Comparison of ENCODE assay signal across 10 mouse cellular contexts in the genomic region with DNA sequence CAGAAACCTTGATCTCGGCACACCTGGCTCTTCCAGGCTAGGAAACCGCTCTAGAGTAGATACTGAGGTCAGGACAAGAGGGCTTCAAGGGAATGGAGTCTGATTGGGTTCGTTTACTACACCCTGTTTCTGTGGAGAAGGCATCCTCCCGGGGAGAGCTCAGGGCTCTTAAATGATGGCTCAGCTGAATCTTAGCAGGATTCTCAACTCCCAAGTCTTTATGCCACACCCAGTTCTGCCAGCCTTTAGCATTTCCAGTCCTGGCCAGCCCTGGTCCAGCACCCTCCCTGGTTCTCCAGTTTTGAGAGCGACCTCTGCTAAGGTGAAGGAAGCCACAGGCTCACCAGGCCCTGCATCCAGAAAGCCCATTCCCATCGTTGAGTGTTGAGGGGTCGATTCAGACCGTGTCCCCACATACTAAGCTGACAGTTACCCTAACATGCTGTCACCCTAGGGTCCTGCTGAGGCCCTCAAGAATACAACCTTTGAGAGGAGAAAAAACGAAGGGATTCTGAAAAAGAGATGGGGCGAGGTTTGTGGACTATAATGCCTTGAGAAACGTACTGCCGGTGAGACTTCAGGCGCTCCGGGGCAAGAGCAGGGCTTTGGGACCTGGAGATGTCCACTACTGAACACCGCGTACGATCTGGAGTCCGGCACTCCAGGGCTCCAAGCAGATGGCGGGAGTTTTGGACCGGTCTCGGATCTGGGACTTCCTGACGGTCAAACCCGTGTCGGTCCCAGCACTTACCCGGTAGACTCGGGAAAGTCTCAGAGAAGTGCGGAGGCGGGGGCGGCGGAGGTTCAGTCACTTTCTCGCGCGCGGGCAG. TPM values are rescaled to one million over a fixed set of nuclear protein-coding genes. Genes with fewer than 3 reads are reported as not detected.
DNase-seq lines count a peak whose midpoint lies in the region; ATAC-seq and TF ChIP-seq lines count a peak whose summit lies in the region.
"Had no signal": no experiment of that assay in that cellular context is flagged by ENCODE, and none has a peak within 500 bp of the region (broad histone marks: within the 10 kb centered on the region; RNA-seq: fewer than 3 reads in every experiment).

No protein-coding gene starts in this region.

- H3K27ac ChIP-seq in heart, embryonic 14.5 days (replicated peaks in 1 of 2; ENCODE audit: control insufficient read depth in 1 of 2, insufficient read depth in 1 of 2, low read depth in 2 of 2, low read length in 2 of 2) = no peak overlapping the region
- H3K27ac ChIP-seq in embryonic facial prominence, embryonic 12.5 days = no peak overlapping the region
- no peak overlapping the region for H3K27ac ChIP-seq in hindbrain, postnatal 0 days
- H3K27ac ChIP-seq in midbrain, embryonic 15.5 days = no peak overlapping the region
- H3K27ac ChIP-seq: layer of hippocampus, adult 2 months had no signal

- no peak for DNase-seq in heart, adult 9 months (ENCODE audit: low spot score in 2 of 2)
- DNase-seq in hindbrain, postnatal 0 days (ENCODE audit: low spot score) = no peak
- no peak for DNase-seq in left cerebral cortex, adult 9 months (ENCODE audit: low spot score in 2 of 2)
- no peak for DNase-seq in thymus, postnatal 0 days (ENCODE audit: low spot score)
- DNase-seq in gastrocnemius, adult 8-10 months (ENCODE audit: low spot score in 2 of 2) = no peak

- H3K4me2 ChIP-seq in heart, embryonic 14.5 days (ENCODE audit: low read length) = peak overlapping the region; percentile 78
- H3K4me2 ChIP-seq in embryonic facial prominence, embryonic 12.5 days (replicated peaks) = peak overlapping the region; percentile 68
- peak overlapping the region; percentile 88 for H3K4me2 ChIP-seq in hindbrain, postnatal 0 days (ENCODE audit: low read depth, low read length)
- peak overlapping the region; percentile 96 for H3K4me2 ChIP-seq in midbrain, embryonic 15.5 days

- no peaks in the 10 kb centered on the region for H3K36me3 ChIP-seq in heart, embryonic 14.5 days (ENCODE audit: control insufficient read depth, insufficient read depth, low read length)
- H3K36me3 ChIP-seq in embryonic facial prominence, embryonic 12.5 days = no peaks in the 10 kb centered on the region
- no peaks in the 10 kb centered on the region for H3K36me3 ChIP-seq in hindbrain, postnatal 0 days (ENCODE audit: insufficient read depth, low read length)
- no peaks in the 10 kb centered on the region for H3K36me3 ChIP-seq in midbrain, embryonic 15.5 days (replicated peaks)

- WGBS in heart, embryonic 14.5 days = 4% methylated on average over 34 of the region's 34 CpGs
- 2% methylated on average over 34 of the region's 34 CpGs for WGBS in embryonic facial prominence, embryonic 12.5 days
- WGBS in hindbrain, postnatal 0 days = 4% methylated on average over 28 of the region's 34 CpGs
- WGBS in midbrain, embryonic 15.5 days = 3% methylated on average over 34 of the region's 34 CpGs

- ATAC-seq in heart, embryonic 14.5 days (ENCODE audit: insufficient number of reproducible peaks, insufficient read depth, low FRiP score, low read depth) = no peak
- ATAC-seq in embryonic facial prominence, embryonic 12.5 days (ENCODE audit: insufficient number of reproducible peaks, insufficient read depth, low FRiP score, low TSS enrichment) = no peak
- ATAC-seq in hindbrain, postnatal 0 days = no peak
- ATAC-seq in midbrain, embryonic 15.5 days (replicated peaks) = no peak

- H3K4me1 ChIP-seq in heart, embryonic 14.5 days (ENCODE audit: control insufficient read depth in 2 of 2, insufficient read depth in 2 of 2, low read length in 2 of 2) = peaks cover 2 to 12% of the 10 kb centered on the region in 2 experiments; a peak in 3 of 4 replicates
- peaks cover 12% of the 10 kb centered on the region; the same call in 1 of the 2 replicates for H3K4me1 ChIP-seq in embryonic facial prominence, embryonic 12.5 days
- peaks cover 10% of the 10 kb centered on the region; the same call in 1 of the 2 replicates for H3K4me1 ChIP-seq in hindbrain, postnatal 0 days (ENCODE audit: insufficient read depth, low read length)
- H3K4me1 ChIP-seq in midbrain, embryonic 15.5 days = peaks cover 17% of the 10 kb centered on the region

- H3K27me3 ChIP-seq in heart, embryonic 14.5 days (ENCODE audit: control insufficient read depth, insufficient read depth, low read length) = peaks cover 91% of the 10 kb centered on the region
- peaks cover 92% of the 10 kb centered on the region for H3K27me3 ChIP-seq in embryonic facial prominence, embryonic 12.5 days
- peaks cover 36% of the 10 kb centered on the region for H3K27me3 ChIP-seq in hindbrain, postnatal 0 days (ENCODE audit: insufficient read depth, low read length)
- peaks cover 75% of the 10 kb centered on the region for H3K27me3 ChIP-seq in midbrain, embryonic 15.5 days (replicated peaks)

- no peaks in the 10 kb centered on the region for H3K9me3 ChIP-seq in heart, embryonic 14.5 days (ENCODE audit: control insufficient read depth, low read length)
- H3K9me3 ChIP-seq in embryonic facial prominence, embryonic 12.5 days = no peaks in the 10 kb centered on the region
- no peaks in the 10 kb centered on the region for H3K9me3 ChIP-seq in hindbrain, postnatal 0 days (ENCODE audit: low read length)
- no peaks in the 10 kb centered on the region for H3K9me3 ChIP-seq in midbrain, embryonic 15.5 days

- H3K9ac ChIP-seq in heart, embryonic 14.5 days (ENCODE audit: low read length) = peak overlapping the region; percentile 48; the same call in 1 of the 2 replicates
- H3K9ac ChIP-seq in embryonic facial prominence, embryonic 12.5 days = peak overlapping the region; percentile 33; the same call in 1 of the 2 replicates
- no peak overlapping the region for H3K9ac ChIP-seq in hindbrain, postnatal 0 days (replicated peaks; ENCODE audit: low read length)
- peak overlapping the region; percentile 44 for H3K9ac ChIP-seq in midbrain, embryonic 15.5 days

- no peak for TF ChIP-seq CTCF in hindbrain, postnatal 0 days (IDR thresholded peaks at IDR 0.05; ENCODE audit: low read depth)

- peak overlapping the region; percentile 29 to 42; a peak in 3 of 4 replicates for H3K4me3 ChIP-seq in heart, embryonic 14.5 days (ENCODE audit: control insufficient read depth in 1 of 2, insufficient read depth in 1 of 2, low read depth in 1 of 2, low read length in 2 of 2)
- peak overlapping the region; percentile 38 for H3K4me3 ChIP-seq in embryonic facial prominence, embryonic 12.5 days
- peak overlapping the region; percentile 46 for H3K4me3 ChIP-seq in hindbrain, postnatal 0 days (ENCODE audit: low read length)
- peak overlapping the region; percentile 41 for H3K4me3 ChIP-seq in midbrain, embryonic 15.5 days

RNA-seq across cellular contexts. Expression of a gene that starts 1.4 kb away (rescaled TPM):
- polyA plus RNA-seq in heart, embryonic 14.5 days (2014; fragmentation: Nextera tagmentation; extraction: Ambion mirVana) = 0.05 and 0.07 TPM in 2 replicates
- 0.04 and 0.23 TPM in 2 replicates for polyA plus RNA-seq in embryonic facial prominence, embryonic 12.5 days (2016; fragmentation: Nextera tagmentation; extraction: Ambion mirVana)
- total RNA-seq in hindbrain, postnatal 0 days (2014; rRNA removed) = 6.5 and 11.3 TPM in 2 replicates
- 4.1 and 4.4 TPM in 2 replicates for polyA plus RNA-seq in hindbrain, postnatal 0 days (2015; fragmentation: Nextera tagmentation; extraction: Ambion mirVana)
- 0.29 and 0.44 TPM in 2 replicates for polyA plus RNA-seq in midbrain, embryonic 15.5 days (2015; fragmentation: Nextera tagmentation; extraction: Ambion mirVana)
- polyA plus RNA-seq in thymus, postnatal 0 days (2015; fragmentation: Nextera tagmentation; extraction: Ambion mirVana) = 0.10 TPM in 1 of 2 replicates, not detected in the other
- not detected for total RNA-seq in gastrocnemius, adult 8-10 months (2022)

RNA-seq across cellular contexts. Expression of a gene that starts 15.2 kb away (rescaled TPM):
- polyA plus RNA-seq in heart, embryonic 14.5 days (2014; fragmentation: Nextera tagmentation; extraction: Ambion mirVana) = 5.0 and 6.3 TPM in 2 replicates
- 0.33 and 1.1 TPM in 2 replicates for polyA plus RNA-seq in embryonic facial prominence, embryonic 12.5 days (2016; fragmentation: Nextera tagmentation; extraction: Ambion mirVana)
- 0.10 TPM in 1 of 2 replicates, not detected in the other for total RNA-seq in hindbrain, postnatal 0 days (2014; rRNA removed)
- 0.16 and 0.21 TPM in 2 replicates for polyA plus RNA-seq in hindbrain, postnatal 0 days (2015; fragmentation: Nextera tagmentation; extraction: Ambion mirVana)
- 0.06 and 0.11 TPM in 2 replicates for polyA plus RNA-seq in midbrain, embryonic 15.5 days (2015; fragmentation: Nextera tagmentation; extraction: Ambion mirVana)
- 0.88 and 0.94 TPM in 2 replicates for polyA plus RNA-seq in thymus, postnatal 0 days (2015; fragmentation: Nextera tagmentation; extraction: Ambion mirVana)
- total RNA-seq in gastrocnemius, adult 8-10 months (2022) = 100 to 1,000 TPM; 101 to 130 (median 119) TPM
- total RNA-seq: CH12.LX had no signal

RNA-seq across cellular contexts. Expression of a gene that starts 31.0 kb away (rescaled TPM):
- polyA plus RNA-seq in heart, embryonic 14.5 days (2014; fragmentation: Nextera tagmentation; extraction: Ambion mirVana) = not detected in 2 replicates
- polyA plus RNA-seq in embryonic facial prominence, embryonic 12.5 days (2016; fragmentation: Nextera tagmentation; extraction: Ambion mirVana) = 0.10 TPM in 1 of 2 replicates, not detected in the other
- total RNA-seq in hindbrain, postnatal 0 days (2014; rRNA removed) = not detected in 2 replicates
- polyA plus RNA-seq in hindbrain, postnatal 0 days (2015; fragmentation: Nextera tagmentation; extraction: Ambion mirVana) = 0.09 and 0.16 TPM in 2 replicates
- 0.06 TPM in 1 of 2 replicates, not detected in the other for polyA plus RNA-seq in midbrain, embryonic 15.5 days (2015; fragmentation: Nextera tagmentation; extraction: Ambion mirVana)
- not detected in 2 replicates for polyA plus RNA-seq in thymus, postnatal 0 days (2015; fragmentation: Nextera tagmentation; extraction: Ambion mirVana)
- total RNA-seq in gastrocnemius, adult 8-10 months (2022) = not detected
- total RNA-seq: CH12.LX; layer of hippocampus, adult 2 months had no signal

RNA-seq across cellular contexts. Expression of a gene that starts 51.7 kb away (rescaled TPM):
- 57.4 and 60.8 TPM in 2 replicates for polyA plus RNA-seq in heart, embryonic 14.5 days (2014; fragmentation: Nextera tagmentation; extraction: Ambion mirVana)
- 126 and 128 TPM in 2 replicates for polyA plus RNA-seq in embryonic facial prominence, embryonic 12.5 days (2016; fragmentation: Nextera tagmentation; extraction: Ambion mirVana)
- total RNA-seq in hindbrain, postnatal 0 days (2014; rRNA removed) = 60.6 and 65.6 TPM in 2 replicates
- polyA plus RNA-seq in hindbrain, postnatal 0 days (2015; fragmentation: Nextera tagmentation; extraction: Ambion mirVana) = 65.4 and 66.5 TPM in 2 replicates
- 83.8 and 86.4 TPM in 2 replicates for polyA plus RNA-seq in midbrain, embryonic 15.5 days (2015; fragmentation: Nextera tagmentation; extraction: Ambion mirVana)
- polyA plus RNA-seq in thymus, postnatal 0 days (2015; fragmentation: Nextera tagmentation; extraction: Ambion mirVana) = 119 and 121 TPM in 2 replicates
- total RNA-seq in gastrocnemius, adult 8-10 months (2022) = 100 to 1,000 TPM; 114 to 132 (median 122) TPM
